Mouse (Mus musculus) limb, embryonic 14.5 days (tissue): ENCODE measurements around the gene Cracr2b. TPM values are rescaled to one million over a fixed set of nuclear protein-coding genes. Genes with fewer than 3 reads are reported as not detected.
A peak's percentile ranks its signal among the peaks of the same experiment; 100 is the strongest.

ENCODE experiments used
- ATAC-seq: fragments of 200-750 bp; cut with Nextera tagmentation; 2 replicates; pipeline ENCODE4 v1.8.0; 2017; ENCODE audit warnings: low read depth, moderate number of reproducible peaks, moderate TSS enrichment; ENCODE audit not compliant: low FRiP score
- DNase-seq: peaks from one replicate; pipeline ENCODE4 v3.0.0-alpha.2; 2015; ENCODE audit warnings: low spot score
- H3K27ac ChIP-seq: fragments of 300-500 bp; sonication (generic); replicated peaks from 2 replicates; pipeline ENCODE4 v1.5.1; 2014; ENCODE audit warnings: low read depth, mild to moderate bottlenecking, low read length, moderate library complexity, mixed read lengths
- H3K27me3 ChIP-seq: fragments of 300-500 bp; sonication (generic); 2 replicates; pipeline ENCODE4 v1.6.1; 2014; ENCODE audit warnings: low read length, mixed read lengths; ENCODE audit not compliant: control insufficient read depth, insufficient read depth
- H3K36me3 ChIP-seq: fragments of 300-500 bp; sonication (generic); 2 replicates; pipeline ENCODE4 v1.6.1; 2014; ENCODE audit warnings: mild to moderate bottlenecking, low read length, moderate library complexity, mixed read lengths; ENCODE audit not compliant: control insufficient read depth, insufficient read depth
- H3K4me1 ChIP-seq: fragments of 300-500 bp; sonication (generic); 2 replicates; pipeline ENCODE4 v1.6.1; 2014; ENCODE audit warnings: antibody characterized with exemption, low read length, mixed read lengths; ENCODE audit not compliant: control insufficient read depth, insufficient read depth
- H3K4me2 ChIP-seq: fragments of 300-500 bp; sonication (generic); replicated peaks from 2 replicates; pipeline ENCODE4 v1.6.1; 2014; ENCODE audit warnings: low read depth, mild to moderate bottlenecking, low read length, moderate library complexity; ENCODE audit not compliant: severe bottlenecking
- H3K4me3 ChIP-seq: fragments of 300-500 bp; sonication (generic); replicated peaks from 2 replicates; pipeline ENCODE4 v1.5.1; 2014; ENCODE audit warnings: low read length
- H3K9ac ChIP-seq: fragments of 300-500 bp; sonication (generic); 2 replicates; pipeline ENCODE4 v1.6.1; 2014; ENCODE audit warnings: mild to moderate bottlenecking, low read depth, low read length, moderate library complexity; ENCODE audit not compliant: severe bottlenecking
- H3K9me3 ChIP-seq: fragments of 300-500 bp; sonication (generic); 2 replicates; pipeline ENCODE4 v1.6.1; 2016; ENCODE audit warnings: low read length; ENCODE audit not compliant: control insufficient read depth
- POLR2A ChIP-seq: fragments of 200-500 bp; IDR thresholded peaks from 2 replicates; pipeline ENCODE4 v1.8.0; 2012; ENCODE audit warnings: inconsistent platforms, mild to moderate bottlenecking, moderate library complexity, borderline replicate concordance; ENCODE audit not compliant: insufficient read depth, insufficient read length; ENCODE audit errors: extremely low read depth
- WGBS: fragments of 180-500 bp; shearing (Covaris S2); extraction: QIAGEN DNeasy Blood & Tissue Kit; methylation state at CpG from one replicate; pipeline ENCODE4 v1.1.7; 2014; 5-methylcytosine and 5-hydroxymethylcytosine counted together
- polyA plus RNA-seq, 2 experiments: library from polyadenylated mRNA; depleted of rRNA in 1 of 2; stranded (reverse) in 1 of 2; unstranded in 1 of 2; fragments of >200 nt; fragmentation: Nextera tagmentation in 1 of 2; extraction: Ambion mirVana in 1 of 2; gene quantifications; 2 replicates each; pipeline versions ENCODE4 v1.2.1 to v1.2.3; 2012 to 2014

The Cracr2b gene
- polyA plus RNA-seq, 2 experiments: 8.3 to 12.1 TPM

- H3K4me2 ChIP-seq: peak overlapping the region; percentile 83
- no peak for ATAC-seq
- no peak overlapping the region for H3K27ac ChIP-seq
- 88% methylated on average over 9 of the region's 9 CpGs for WGBS
- no peak for DNase-seq
- no peaks in the 10 kb centered on the region for H3K27me3 ChIP-seq
- no peaks in the 10 kb centered on the region for H3K9me3 ChIP-seq
- H3K36me3 ChIP-seq: peaks cover 40% of the 10 kb centered on the region
- no peak for TF ChIP-seq POLR2A
- no peak overlapping the region; the same call in 1 of the 2 replicates for H3K4me3 ChIP-seq
- peaks cover 26% of the 10 kb centered on the region for H3K4me1 ChIP-seq
- H3K9ac ChIP-seq: no peak overlapping the region
Measured at GRCm38 (mm10) chr7:141435856-141436522, 24.9 kb upstream of the Cracr2b start.

GRCm38 (mm10) chr7:141436523-141436892 is 24.4 kb upstream of the Cracr2b start:
- Histone ChIP-seq H3K36me3 (peaks cover 40% of the 10 kb centered on the region), H3K27ac (no peak overlapping the region), H3K9me3 (no peaks in the 10 kb centered on the region), H3K9ac (peak overlapping the region; percentile 71; the same call in 1 of the 2 replicates), H3K4me2 (peak overlapping the region; percentile 91), H3K4me1 (peaks cover 26% of the 10 kb centered on the region), H3K4me3 (peak overlapping the region; percentile 63), H3K27me3 (no peaks in the 10 kb centered on the region)
- TF ChIP-seq POLR2A: no peak
- DNase-seq (no peak), ATAC-seq (no peak)
- 71% methylated on average over 2 of the region's 2 CpGs for WGBS

- 5% methylated on average over 51 of the region's 53 CpGs for WGBS
- H3K4me2 ChIP-seq: peak within 1 kb of the TSS; percentile 91
- ATAC-seq (peak; percentile 91), DNase-seq (peak; percentile 78)
- no peaks in the 10 kb centered on the region for H3K9me3 ChIP-seq
- H3K9ac ChIP-seq: peak within 1 kb of the TSS; percentile 71
- TF ChIP-seq POLR2A: peak; percentile 79; the same call in 1 of the 2 replicates
- H3K4me1 ChIP-seq: peaks cover 28% of the 10 kb centered on the region
- H3K27ac ChIP-seq: 0 out of 2 replicates have a peak within 1 kb of the TSS, but pooled peaks have one; percentile 26
- H3K4me3 ChIP-seq: peak within 1 kb of the TSS; percentile 63
- H3K27me3 ChIP-seq: no peaks in the 10 kb centered on the region
- H3K36me3 ChIP-seq: peaks cover 38% of the 10 kb centered on the region
Measured at GRCm38 (mm10) chr7:141437178-141438120, 23.4 kb upstream of the Cracr2b start, which contains the start of gene Slc25a22. Gene Slc25a22, minus strand, starts transcription at chr7:141437892.

- Histone ChIP-seq H3K9me3 (no peaks in the 10 kb centered on the region), H3K4me1 (peaks cover 37% of the 10 kb centered on the region), H3K36me3 (peaks cover 28% of the 10 kb centered on the region), H3K27ac (no peak overlapping the region), H3K27me3 (no peaks in the 10 kb centered on the region), H3K4me3 (no peak overlapping the region), H3K9ac (no peak overlapping the region), H3K4me2 (no peak overlapping the region)
- ATAC-seq (no peak), DNase-seq (no peak)
- TF ChIP-seq POLR2A: no peak
- WGBS: 86% methylated on average over 12 of the region's 12 CpGs
Measured at GRCm38 (mm10) chr7:141438201-141438968, 22.5 kb upstream of the Cracr2b start.
